Comparison of ENCODE assay signal across 19 mouse cellular contexts in the genomic region with DNA sequence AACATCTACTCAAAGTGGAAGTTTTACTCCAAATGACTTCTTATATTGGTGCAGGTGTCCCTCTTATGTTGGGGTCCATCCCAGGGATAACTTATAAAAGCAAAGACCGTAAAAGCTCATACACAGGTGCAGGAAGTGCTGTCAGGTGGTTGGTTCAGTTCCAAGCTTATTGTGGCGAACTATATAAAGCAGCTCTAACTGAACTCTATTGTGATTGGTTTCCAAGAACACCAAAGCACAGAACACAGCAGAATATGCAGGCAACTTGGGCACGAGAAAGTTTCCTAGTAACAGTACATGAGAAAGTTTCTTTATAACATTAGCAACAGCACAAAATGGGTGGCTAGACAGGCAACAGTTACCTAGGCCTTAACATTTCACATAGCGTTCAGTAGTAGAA.
DNase-seq lines count a peak whose midpoint lies in the region; ATAC-seq lines count a peak whose summit lies in the region.
"Had no signal": no experiment of that assay in that cellular context is flagged by ENCODE, and none has a peak within 500 bp of the region (broad histone marks: within the 10 kb centered on the region; RNA-seq: fewer than 3 reads in every experiment).

No protein-coding gene starts in this region.

- no peaks in the 10 kb centered on the region for H3K9me3 ChIP-seq in kidney, embryonic 14.5 days (ENCODE audit: control insufficient read depth, low read length)
- no peaks in the 10 kb centered on the region for H3K9me3 ChIP-seq in liver, embryonic 12.5 days (replicated peaks)
- H3K9me3 ChIP-seq: embryonic facial prominence, embryonic 10.5 days; forebrain, embryonic 15.5 days; heart, embryonic 12.5 days; hindbrain, embryonic 10.5 days had no signal

- no peaks in the 10 kb centered on the region for H3K36me3 ChIP-seq in kidney, embryonic 14.5 days (ENCODE audit: control insufficient read depth, insufficient read depth, low read length)
- H3K36me3 ChIP-seq in liver, embryonic 12.5 days: no peaks in the 10 kb centered on the region
- H3K36me3 ChIP-seq: embryonic facial prominence, embryonic 10.5 days; forebrain, embryonic 15.5 days; heart, embryonic 12.5 days; hindbrain, embryonic 10.5 days had no signal

- no peak overlapping the region for H3K9ac ChIP-seq in kidney, embryonic 14.5 days (ENCODE audit: low read depth, low read length)
- H3K9ac ChIP-seq in liver, embryonic 12.5 days: no peak overlapping the region
- H3K9ac ChIP-seq: forebrain, embryonic 15.5 days; heart, embryonic 12.5 days; hindbrain, embryonic 14.5 days had no signal

- 85% methylated on average over 4 of the region's 4 CpGs for WGBS in kidney, embryonic 14.5 days
- WGBS in liver, embryonic 12.5 days (ENCODE audit: insufficient replicate concordance): 74% methylated on average over 4 of the region's 4 CpGs

- ATAC-seq in CD4-positive, CD25-positive, alpha-beta regulatory T cell, adult 4 months: peak; percentile 58
- no peak for ATAC-seq in kidney, embryonic 14.5 days (ENCODE audit: low FRiP score, low TSS enrichment)
- no peak for ATAC-seq in liver, embryonic 12.5 days
- ATAC-seq: forebrain, embryonic 15.5 days; Patski had no signal

- no peaks in the 10 kb centered on the region for H3K4me1 ChIP-seq in kidney, embryonic 14.5 days (ENCODE audit: control insufficient read depth, insufficient read depth, low read length)
- H3K4me1 ChIP-seq in liver, embryonic 12.5 days: no peaks in the 10 kb centered on the region
- H3K4me1 ChIP-seq: embryonic facial prominence, embryonic 10.5 days; forebrain, embryonic 15.5 days; heart, embryonic 12.5 days; hindbrain, embryonic 10.5 days had no signal

- DNase-seq in induced T-regulatory cell, adult 2 months (ENCODE audit: low read depth): peak; percentile 1
- DNase-seq in thymus, postnatal 0 days (ENCODE audit: low spot score): peak; percentile 79
- DNase-seq in left cerebral cortex, adult 9 months (ENCODE audit: low spot score in 2 of 2): no peak
- no peak for DNase-seq in frontal cortex, postnatal 10 days (ENCODE audit: low spot score in 2 of 2)
- DNase-seq: adrenal gland, adult 8-10 months; adrenal gland, postnatal 36 days; cerebellum, adult 2 months; cerebellum, postnatal 10 days; gastrocnemius, postnatal 14 days had no signal

- H3K27ac ChIP-seq in kidney, embryonic 14.5 days (ENCODE audit: low read depth, low read length): no peak overlapping the region
- no peak overlapping the region for H3K27ac ChIP-seq in liver, embryonic 12.5 days
- H3K27ac ChIP-seq: embryonic facial prominence, embryonic 10.5 days; forebrain, embryonic 15.5 days; hindbrain, embryonic 10.5 days; hindbrain, embryonic 14.5 days had no signal

- no peak overlapping the region for H3K4me3 ChIP-seq in kidney, embryonic 14.5 days (ENCODE audit: low read length)
- H3K4me3 ChIP-seq in liver, embryonic 12.5 days: no peak overlapping the region
- H3K4me3 ChIP-seq: embryonic facial prominence, embryonic 10.5 days; forebrain, embryonic 15.5 days; heart, embryonic 12.5 days; hindbrain, embryonic 10.5 days had no signal

- H3K27me3 ChIP-seq in kidney, embryonic 14.5 days (ENCODE audit: control insufficient read depth, insufficient read depth, low read length): no peaks in the 10 kb centered on the region; the same call in 1 of the 2 replicates
- H3K27me3 ChIP-seq in liver, embryonic 12.5 days (replicated peaks): no peaks in the 10 kb centered on the region
- H3K27me3 ChIP-seq: CH12.LX; forebrain, embryonic 15.5 days had no signal

- no peak overlapping the region for H3K4me2 ChIP-seq in kidney, embryonic 14.5 days (replicated peaks; ENCODE audit: low read depth, low read length)
- H3K4me2 ChIP-seq in liver, embryonic 12.5 days: no peak overlapping the region
- H3K4me2 ChIP-seq: forebrain, embryonic 15.5 days; heart, embryonic 12.5 days; hindbrain, embryonic 14.5 days had no signal

Comparison
In these comparisons a context has a peak if more than half of its experiments do, and no peak if none do; other contexts are left out.
1. DNase-seq: peak in induced T-regulatory cell, adult 2 months (single experiment) and thymus, postnatal 0 days (single experiment); none in left cerebral cortex, adult 9 months (0 of 2) and frontal cortex, postnatal 10 days (0 of 2).